Mouse (Mus musculus) lung, postnatal 0 days (tissue): ENCODE data around the gene Tlr6. TPM values are rescaled to one million over a fixed set of nuclear protein-coding genes. Genes with fewer than 3 reads are reported as not detected.

ENCODE experiments used
- ATAC-seq: fragments of 200-750 bp; cut with Nextera tagmentation; 2 replicates; pipeline ENCODE4 v1.8.0; 2017; ENCODE audit warnings: moderate library complexity
- DNase-seq: peaks from one replicate; pipeline ENCODE4 v3.0.0-alpha.2; 2016; ENCODE audit warnings: low spot score
- H3K27ac ChIP-seq: fragments of 300-500 bp; sonication (generic); 2 replicates; pipeline ENCODE4 v1.5.1; 2014; ENCODE audit warnings: antibody characterized with exemption, mild to moderate bottlenecking, low read length, mixed read lengths
- H3K27me3 ChIP-seq: fragments of 300-500 bp; sonication (generic); replicated peaks from 2 replicates; pipeline ENCODE4 v1.6.1; 2014; ENCODE audit warnings: low read length, mixed read lengths; ENCODE audit not compliant: insufficient read depth
- H3K36me3 ChIP-seq: fragments of 300-500 bp; sonication (generic); 2 replicates; pipeline ENCODE4 v1.6.1; 2014; ENCODE audit warnings: low read length, mixed read lengths; ENCODE audit not compliant: insufficient read depth
- H3K4me1 ChIP-seq: fragments of 300-500 bp; sonication (generic); 2 replicates; pipeline ENCODE4 v1.6.1; 2014; ENCODE audit warnings: antibody characterized with exemption, low read depth, low read length, mixed read lengths; ENCODE audit not compliant: insufficient read depth
- H3K4me2 ChIP-seq: fragments of 300-500 bp; sonication (generic); replicated peaks from 2 replicates; pipeline ENCODE4 v1.6.1; 2014; ENCODE audit warnings: low read depth, mild to moderate bottlenecking, low read length, moderate library complexity, mixed read lengths
- H3K4me3 ChIP-seq: fragments of 300-500 bp; sonication (generic); 2 replicates; pipeline ENCODE4 v1.5.1; 2014; ENCODE audit warnings: low read depth, low read length
- H3K9ac ChIP-seq: fragments of 300-500 bp; sonication (generic); replicated peaks from 2 replicates; pipeline ENCODE4 v1.6.1; 2014; ENCODE audit warnings: low read depth, mild to moderate bottlenecking
- H3K9me3 ChIP-seq: fragments of 300-500 bp; sonication (generic); 2 replicates; pipeline ENCODE4 v1.6.1; 2016; ENCODE audit warnings: low read length, mixed read lengths
- CTCF ChIP-seq: IDR thresholded peaks from 2 replicates; pipeline ENCODE4 v1.5.1; 2016; ENCODE audit warnings: antibody characterized with exemption, mild to moderate bottlenecking
- EP300 ChIP-seq: IDR thresholded peaks from 2 replicates; pipeline ENCODE4 v1.6.1; 2016; ENCODE audit warnings: antibody characterized with exemption, mild to moderate bottlenecking, control low read depth
- WGBS: fragments of 180-500 bp; shearing (Covaris S2); extraction: QIAGEN DNeasy Blood & Tissue Kit; methylation state at CpG from one replicate; pipeline ENCODE4 v1.1.7; 2014; 5-methylcytosine and 5-hydroxymethylcytosine counted together
- polyA plus RNA-seq: library from polyadenylated mRNA; unstranded; fragments of >200 nt; fragmentation: Nextera tagmentation; extraction: Ambion mirVana; gene quantifications from 2 replicates; pipeline ENCODE4 v1.2.1, GENCODE M21; 2015

Gene Tlr6
- polyA plus RNA-seq, 1 experiment from 2014 or later, result 0.68 TPM

GRCm38 (mm10) chr5:64951486-64951885 is 8.4 kb downstream of the Tlr6 start:
- no peak overlapping the region for H3K4me3 ChIP-seq
- TF ChIP-seq EP300, result no peak
- TF ChIP-seq CTCF, result no peak
- no peak overlapping the region for H3K27ac ChIP-seq
- 69% methylated on average over 5 of the region's 5 CpGs for WGBS
- no peaks in the 10 kb centered on the region for H3K4me1 ChIP-seq
- no peak for DNase-seq
- H3K9ac ChIP-seq, result no peak overlapping the region
- no peaks in the 10 kb centered on the region for H3K36me3 ChIP-seq
- no peak overlapping the region for H3K4me2 ChIP-seq
- no peaks in the 10 kb centered on the region for H3K27me3 ChIP-seq
- no peaks in the 10 kb centered on the region for H3K9me3 ChIP-seq
- no peak for ATAC-seq

GRCm38 (mm10) chr5:64932775-64933174 is 27.1 kb downstream of the Tlr6 start:
- no peak for DNase-seq
- H3K9ac ChIP-seq, result no peak overlapping the region
- 80% methylated on average over 15 of the region's 15 CpGs for WGBS
- H3K4me2 ChIP-seq, result no peak overlapping the region
- H3K9me3 ChIP-seq, result no peaks in the 10 kb centered on the region
- H3K4me3 ChIP-seq, result no peak overlapping the region
- no peak overlapping the region for H3K27ac ChIP-seq
- ATAC-seq, result no peak
- TF ChIP-seq CTCF (no peak), EP300 (no peak)
- no peaks in the 10 kb centered on the region for H3K27me3 ChIP-seq
- no peaks in the 10 kb centered on the region for H3K36me3 ChIP-seq
- no peaks in the 10 kb centered on the region for H3K4me1 ChIP-seq

- TF ChIP-seq EP300, result no peak
- no peak for TF ChIP-seq CTCF
- Histone ChIP-seq H3K4me3 (no peak overlapping the region), H3K9me3 (no peaks in the 10 kb centered on the region), H3K27me3 (no peaks in the 10 kb centered on the region), H3K9ac (no peak overlapping the region), H3K36me3 (no peaks in the 10 kb centered on the region), H3K4me1 (no peaks in the 10 kb centered on the region), H3K4me2 (no peak overlapping the region), H3K27ac (no peak overlapping the region)
- no peak for ATAC-seq
- 56% methylated on average over 3 of the region's 3 CpGs for WGBS
- DNase-seq, result no peak
Measured at GRCm38 (mm10) chr5:64932215-64932614, 27.7 kb downstream of the Tlr6 start.

GRCm38 (mm10) chr5:64922891-64923381 is 37.0 kb downstream of the Tlr6 start:
- H3K4me1 ChIP-seq, result no peaks in the 10 kb centered on the region
- H3K36me3 ChIP-seq, result no peaks in the 10 kb centered on the region
- H3K27me3 ChIP-seq, result no peaks in the 10 kb centered on the region
- H3K4me3 ChIP-seq, result no peak overlapping the region
- DNase-seq (no peak), ATAC-seq (no peak)
- H3K4me2 ChIP-seq, result no peak overlapping the region
- no peak overlapping the region for H3K9ac ChIP-seq
- TF ChIP-seq CTCF, result no peak
- no peak for TF ChIP-seq EP300
- no peaks in the 10 kb centered on the region for H3K9me3 ChIP-seq
- H3K27ac ChIP-seq, result no peak overlapping the region
- 78% methylated on average over 5 of the region's 5 CpGs for WGBS

- ATAC-seq (no peak), DNase-seq (no peak)
- TF ChIP-seq CTCF (no peak), EP300 (no peak)
- Histone ChIP-seq H3K27ac (no peak overlapping the region), H3K4me1 (no peaks in the 10 kb centered on the region), H3K9me3 (no peaks in the 10 kb centered on the region), H3K4me2 (no peak overlapping the region), H3K4me3 (no peak overlapping the region), H3K9ac (no peak overlapping the region), H3K36me3 (no peaks in the 10 kb centered on the region), H3K27me3 (no peaks in the 10 kb centered on the region)
- WGBS, result 86% methylated on average over 6 of the region's 6 CpGs
Measured at GRCm38 (mm10) chr5:64918616-64919597, 41.0 kb downstream of the Tlr6 start.

GRCm38 (mm10) chr5:64917721-64918120 is 42.2 kb downstream of the Tlr6 start:
- Histone ChIP-seq H3K36me3 (no peaks in the 10 kb centered on the region), H3K9me3 (no peaks in the 10 kb centered on the region), H3K4me2 (no peak overlapping the region), H3K4me3 (no peak overlapping the region), H3K27me3 (no peaks in the 10 kb centered on the region), H3K27ac (no peak overlapping the region), H3K4me1 (no peaks in the 10 kb centered on the region), H3K9ac (no peak overlapping the region)
- DNase-seq (no peak), ATAC-seq (no peak)
- WGBS, result 89% methylated on average over 11 of the region's 11 CpGs
- TF ChIP-seq EP300 (no peak), CTCF (no peak)
